Mouse (Mus musculus): ENCODE data around the gene Gm20388. TPM values are rescaled to one million over a fixed set of nuclear protein-coding genes. Genes with fewer than 3 reads are reported as not detected.

The Gm20388 gene
- polyA plus RNA-seq, 1 experiment from 2014 or later, result not detected

DNA sequence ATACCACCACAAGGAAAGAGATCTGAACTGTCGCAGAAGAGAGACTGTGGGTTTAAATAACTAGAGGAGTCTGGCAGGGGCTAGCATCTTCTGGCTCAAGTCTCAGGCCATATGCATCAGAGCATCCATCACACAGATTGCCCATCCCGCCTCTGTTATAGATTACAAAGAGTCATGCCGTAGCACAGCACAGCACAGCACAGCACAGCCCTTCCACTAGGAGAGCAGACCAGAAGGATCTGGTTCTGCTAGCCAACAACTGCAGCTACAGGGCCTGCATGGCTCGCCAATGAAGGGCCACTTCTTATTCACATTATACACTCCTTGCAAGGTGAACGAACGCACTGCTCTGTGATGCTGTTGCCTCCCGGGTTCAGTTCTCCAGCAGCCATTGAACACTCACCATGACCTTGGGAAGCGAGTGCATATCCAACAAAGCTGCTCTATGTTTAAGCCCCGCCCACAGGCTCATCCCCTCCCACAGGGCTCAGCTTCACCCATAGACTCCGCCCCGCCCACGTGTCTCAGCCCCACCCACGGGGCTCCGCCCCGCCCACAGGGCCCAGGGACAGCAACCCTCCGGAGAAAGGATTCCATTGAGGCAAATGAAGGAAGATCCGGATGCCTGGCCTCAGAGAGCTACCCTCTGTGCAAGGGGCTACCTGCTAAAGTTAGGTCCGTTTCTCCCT, 3771.6 kb downstream of the Gm20388 start:
- Histone ChIP-seq H3K36me3 (ENCODE audit: control insufficient read depth, insufficient read depth) (no peaks in the 10 kb centered on the region), H3K27me3 (replicated peaks; ENCODE audit: control insufficient read depth, insufficient read depth, low read length) (no peaks in the 10 kb centered on the region), H3K27ac (ENCODE audit: low read depth, low read length) (no peak overlapping the region), H3K9ac (ENCODE audit: low read depth, low read length) (no peak overlapping the region), H3K4me1 (replicated peaks; ENCODE audit: control insufficient read depth, insufficient read depth, low read length) (peaks cover 8% of the 10 kb centered on the region; the same call in 1 of the 2 replicates), H3K9me3 (ENCODE audit: control insufficient read depth) (no peaks in the 10 kb centered on the region), H3K4me3 (ENCODE audit: low read depth, low read length) (no peak overlapping the region), H3K4me2 (replicated peaks; ENCODE audit: low read depth) (peak overlapping the region; percentile 44)
- whole genome bisulfite sequencing, result 20% methylated on average over 18 of the region's 18 CpGs
- no peak for TF ChIP-seq CTCF (IDR thresholded peaks at IDR 0.05; ENCODE audit: low read depth)
- ATAC-seq, result peak; percentile 87

DNA sequence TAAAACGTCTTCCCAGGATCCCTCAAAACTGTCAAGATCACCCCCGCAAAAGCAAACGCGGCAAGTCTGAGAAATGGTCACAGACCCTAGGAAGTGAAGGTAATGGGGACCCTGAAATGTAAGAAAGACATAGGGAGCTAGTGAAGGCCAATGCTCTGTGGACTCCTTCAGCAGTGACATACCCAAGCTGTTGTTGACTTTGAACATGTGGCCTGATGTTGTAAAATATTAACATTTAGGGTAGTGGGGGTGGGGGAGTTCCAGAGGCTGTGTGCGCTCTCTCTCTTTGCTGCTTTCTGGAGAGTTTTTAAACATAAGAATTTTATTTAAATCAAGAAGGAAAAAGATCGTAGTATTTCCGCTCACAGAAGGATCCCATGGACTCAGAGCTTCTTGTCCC, 3772.7 kb downstream of the Gm20388 start:
- no peak for TF ChIP-seq CTCF (IDR thresholded peaks at IDR 0.05; ENCODE audit: low read depth)
- Histone ChIP-seq H3K36me3 (ENCODE audit: control insufficient read depth, insufficient read depth) (no peaks in the 10 kb centered on the region), H3K27ac (ENCODE audit: low read depth, low read length) (no peak overlapping the region), H3K9ac (ENCODE audit: low read depth, low read length) (no peak overlapping the region), H3K9me3 (ENCODE audit: control insufficient read depth) (no peaks in the 10 kb centered on the region), H3K4me2 (replicated peaks; ENCODE audit: low read depth) (no peak overlapping the region), H3K27me3 (replicated peaks; ENCODE audit: control insufficient read depth, insufficient read depth, low read length) (no peaks in the 10 kb centered on the region), H3K4me1 (replicated peaks; ENCODE audit: control insufficient read depth, insufficient read depth, low read length) (peaks cover 8% of the 10 kb centered on the region; the same call in 1 of the 2 replicates), H3K4me3 (ENCODE audit: low read depth, low read length) (no peak overlapping the region)
- ATAC-seq, result no peak
- WGBS, result 42% methylated on average over 7 of the region's 7 CpGs

DNA sequence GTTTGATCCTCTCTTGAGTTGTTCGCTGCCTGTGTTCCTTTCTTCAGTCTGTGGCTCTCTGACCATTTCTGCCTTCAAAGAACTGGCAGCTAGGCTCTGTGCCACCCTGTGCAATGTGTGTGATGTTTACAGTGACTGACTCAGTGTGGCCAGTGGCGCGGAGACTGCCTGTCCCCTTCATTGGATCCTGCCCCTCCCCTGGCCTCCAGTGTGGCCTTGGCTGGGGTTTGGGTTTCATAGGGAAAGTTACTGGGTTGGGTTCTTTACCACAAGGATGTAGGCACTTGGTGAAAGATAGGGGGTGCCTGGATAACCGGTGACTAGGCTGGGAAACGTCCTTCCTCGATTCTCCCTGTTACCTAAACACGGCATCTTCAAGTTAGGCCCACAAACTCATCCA, 3774.2 kb downstream of the Gm20388 start:
- Histone ChIP-seq H3K9me3 (ENCODE audit: control insufficient read depth) (no peaks in the 10 kb centered on the region), H3K36me3 (ENCODE audit: control insufficient read depth, insufficient read depth) (no peaks in the 10 kb centered on the region), H3K4me3 (ENCODE audit: low read depth, low read length) (no peak overlapping the region), H3K27me3 (replicated peaks; ENCODE audit: control insufficient read depth, insufficient read depth, low read length) (no peaks in the 10 kb centered on the region), H3K4me1 (replicated peaks; ENCODE audit: control insufficient read depth, insufficient read depth, low read length) (peaks cover 8% of the 10 kb centered on the region; the same call in 1 of the 2 replicates), H3K27ac (ENCODE audit: low read depth, low read length) (peak overlapping the region; percentile 60; the same call in 1 of the 2 replicates), H3K9ac (ENCODE audit: low read depth, low read length) (no peak overlapping the region), H3K4me2 (replicated peaks; ENCODE audit: low read depth) (no peak overlapping the region)
- no peak for ATAC-seq
- TF ChIP-seq CTCF (IDR thresholded peaks at IDR 0.05; ENCODE audit: low read depth), result no peak
- WGBS, result 76% methylated on average over 7 of the region's 7 CpGs

DNA sequence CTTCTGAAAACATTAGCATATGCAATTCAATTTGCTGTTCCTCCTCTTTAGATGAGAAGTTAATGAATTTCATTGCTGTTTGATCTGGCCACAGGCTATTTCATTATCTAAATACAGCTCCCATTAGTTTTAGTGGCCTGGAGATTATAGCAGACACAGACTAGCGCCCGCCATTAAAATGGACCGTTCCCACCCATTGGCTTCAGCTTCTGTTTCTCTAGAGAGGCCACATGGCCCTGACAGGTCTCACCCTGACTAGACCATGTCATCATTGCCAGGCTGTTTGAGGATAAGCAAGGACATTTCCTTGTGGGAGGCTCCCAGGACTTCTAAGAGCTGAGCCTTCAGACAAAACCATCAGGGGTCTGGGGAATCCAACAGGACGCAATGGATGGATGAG, 3774.8 kb downstream of the Gm20388 start:
- Histone ChIP-seq H3K9me3 (ENCODE audit: control insufficient read depth) (no peaks in the 10 kb centered on the region), H3K4me2 (replicated peaks; ENCODE audit: low read depth) (no peak overlapping the region), H3K27me3 (replicated peaks; ENCODE audit: control insufficient read depth, insufficient read depth, low read length) (no peaks in the 10 kb centered on the region), H3K4me3 (ENCODE audit: low read depth, low read length) (no peak overlapping the region), H3K27ac (ENCODE audit: low read depth, low read length) (no peak overlapping the region), H3K36me3 (ENCODE audit: control insufficient read depth, insufficient read depth) (no peaks in the 10 kb centered on the region), H3K4me1 (replicated peaks; ENCODE audit: control insufficient read depth, insufficient read depth, low read length) (peaks cover 8% of the 10 kb centered on the region; the same call in 1 of the 2 replicates), H3K9ac (ENCODE audit: low read depth, low read length) (no peak overlapping the region)
- WGBS, result 69% methylated on average over 4 of the region's 4 CpGs
- ATAC-seq, result no peak
- no peak for TF ChIP-seq CTCF (IDR thresholded peaks at IDR 0.05; ENCODE audit: low read depth)

- Histone ChIP-seq H3K36me3 (ENCODE audit: control insufficient read depth, insufficient read depth) (no peaks in the 10 kb centered on the region), H3K4me2 (replicated peaks; ENCODE audit: low read depth) (no peak overlapping the region), H3K9ac (ENCODE audit: low read depth, low read length) (no peak overlapping the region), H3K27ac (ENCODE audit: low read depth, low read length) (no peak overlapping the region), H3K4me1 (replicated peaks; ENCODE audit: control insufficient read depth, insufficient read depth, low read length) (peaks cover 5% of the 10 kb centered on the region; the same call in 1 of the 2 replicates), H3K9me3 (ENCODE audit: control insufficient read depth) (no peaks in the 10 kb centered on the region), H3K27me3 (replicated peaks; ENCODE audit: control insufficient read depth, insufficient read depth, low read length) (no peaks in the 10 kb centered on the region), H3K4me3 (ENCODE audit: low read depth, low read length) (no peak overlapping the region)
- no peak for ATAC-seq
- WGBS, result 33% methylated on average over 4 of the region's 4 CpGs
- no peak for TF ChIP-seq CTCF (IDR thresholded peaks at IDR 0.05; ENCODE audit: low read depth)
These were observed 3777.2 kb downstream of the Gm20388 start for GRCm38 (mm10) chr8:123687826-123688225.

GRCm38 (mm10) chr8:123692165-123692962, 3781.7 kb downstream of the Gm20388 start:
- no peak overlapping the region for H3K9ac ChIP-seq (ENCODE audit: low read depth, low read length)
- TF ChIP-seq CTCF (IDR thresholded peaks at IDR 0.05; ENCODE audit: low read depth), result no peak
- ATAC-seq, result no peak
- H3K4me1 ChIP-seq (replicated peaks; ENCODE audit: control insufficient read depth, insufficient read depth, low read length), result no peaks in the 10 kb centered on the region
- H3K36me3 ChIP-seq (ENCODE audit: control insufficient read depth, insufficient read depth), result no peaks in the 10 kb centered on the region
- H3K27me3 ChIP-seq (replicated peaks; ENCODE audit: control insufficient read depth, insufficient read depth, low read length), result no peaks in the 10 kb centered on the region
- H3K27ac ChIP-seq (ENCODE audit: low read depth, low read length), result no peak overlapping the region
- no peak overlapping the region for H3K4me2 ChIP-seq (replicated peaks; ENCODE audit: low read depth)
- no peak overlapping the region for H3K4me3 ChIP-seq (ENCODE audit: low read depth, low read length)
- WGBS, result 81% methylated on average over 10 of the region's 10 CpGs
- no peaks in the 10 kb centered on the region for H3K9me3 ChIP-seq (ENCODE audit: control insufficient read depth)
